Mouse (Mus musculus) embryonic fibroblast, embryonic 13.5 days (primary cell): Measurements from ENCODE around the gene Wdr31. TPM values are rescaled to one million over a fixed set of nuclear protein-coding genes. Genes with fewer than 3 reads are reported as not detected.

Source experiments
- H3K27ac ChIP-seq: 2 replicates; pipeline ENCODE4 v1.5.1; 2012; ENCODE audit warnings: low read length, control low read depth, inconsistent platforms; ENCODE audit not compliant: insufficient read depth
- H3K4me1 ChIP-seq: 2 replicates; pipeline ENCODE4 v1.6.1; 2011; ENCODE audit warnings: low read length; ENCODE audit not compliant: control insufficient read depth, insufficient read depth
- H3K4me3 ChIP-seq: 2 replicates; pipeline ENCODE4 v1.5.1; 2011; ENCODE audit warnings: mild to moderate bottlenecking, control low read depth, low read length; ENCODE audit not compliant: insufficient read depth
- CTCF ChIP-seq: IDR thresholded peaks from 2 replicates; pipeline ENCODE4 v1.5.1; 2011; ENCODE audit warnings: mild to moderate bottlenecking, control low read depth, low read length, moderate library complexity, borderline replicate concordance; ENCODE audit not compliant: insufficient read depth
- POLR2A ChIP-seq: IDR thresholded peaks from 2 replicates; pipeline ENCODE4 v1.6.1; 2011; ENCODE audit warnings: low read depth, mild to moderate bottlenecking, control low read depth, low read length, moderate library complexity
- polyA plus RNA-seq: library from polyadenylated mRNA; stranded (reverse); fragments of >200 nt; gene quantifications from 2 replicates; pipeline ENCODE4 v1.2.4, GENCODE M21; 2011; ENCODE audit warnings: low read depth; ENCODE audit not compliant: missing spikeins, insufficient read length

Gene Wdr31
- polyA plus RNA-seq, 1 experiment: 2.4 TPM

- TF ChIP-seq CTCF (no peak), POLR2A (no peak)
- Histone ChIP-seq H3K4me3 (no peak overlapping the region), H3K4me1 (peaks cover 15% of the 10 kb centered on the region; the same call in 1 of the 2 replicates), H3K27ac (no peak overlapping the region)
These were observed 44.3 kb upstream of the Wdr31 start for GRCm38 (mm10) chr4:62514995-62515394.

- TF ChIP-seq POLR2A (no peak), CTCF (no peak)
- Histone ChIP-seq H3K27ac (no peak overlapping the region), H3K4me1 (peaks cover 15% of the 10 kb centered on the region; the same call in 1 of the 2 replicates), H3K4me3 (no peak overlapping the region)
These were observed 43.4 kb upstream of the Wdr31 start for GRCm38 (mm10) chr4:62513998-62514506.

- Histone ChIP-seq H3K4me3 (no peak overlapping the region), H3K27ac (no peak overlapping the region), H3K4me1 (no peaks in the 10 kb centered on the region)
- TF ChIP-seq CTCF (no peak), POLR2A (no peak)
These were observed 39.2 kb upstream of the Wdr31 start for GRCm38 (mm10) chr4:62509946-62510345.

GRCm38 (mm10) chr4:62508839-62509238 is 38.1 kb upstream of the Wdr31 start:
- Histone ChIP-seq H3K27ac (no peak overlapping the region), H3K4me3 (no peak overlapping the region), H3K4me1 (no peaks in the 10 kb centered on the region)
- TF ChIP-seq POLR2A (no peak), CTCF (no peak)

GRCm38 (mm10) chr4:62506798-62507197 is 36.1 kb upstream of the Wdr31 start:
- Histone ChIP-seq H3K4me3 (no peak overlapping the region), H3K4me1 (no peaks in the 10 kb centered on the region), H3K27ac (no peak overlapping the region)
- TF ChIP-seq CTCF (no peak; the same call in 1 of the 2 replicates), POLR2A (no peak)

- H3K4me3 ChIP-seq: no peak overlapping the region
- H3K27ac ChIP-seq: no peak overlapping the region
- H3K4me1 ChIP-seq: no peaks in the 10 kb centered on the region
- no peak for TF ChIP-seq POLR2A
- no peak for TF ChIP-seq CTCF
These were observed 35.3 kb upstream of the Wdr31 start for GRCm38 (mm10) chr4:62505991-62506390.

GRCm38 (mm10) chr4:62503374-62503970 is 32.8 kb upstream of the Wdr31 start, which contains the start of gene Hdhd3:
Gene Hdhd3 (minus strand): TSS chr4:62503467.
- Histone ChIP-seq H3K4me3 (peak within 1 kb of the TSS; percentile 73), H3K4me1 (no peaks in the 10 kb centered on the region), H3K27ac (no peak within 1 kb of the TSS)
- TF ChIP-seq CTCF: no peak
- no peak for TF ChIP-seq POLR2A

GRCm38 (mm10) chr4:62502969-62503368 is 32.3 kb upstream of the Wdr31 start:
- no peak overlapping the region for H3K27ac ChIP-seq
- no peaks in the 10 kb centered on the region for H3K4me1 ChIP-seq
- H3K4me3 ChIP-seq: no peak overlapping the region
- TF ChIP-seq CTCF: no peak

GRCm38 (mm10) chr4:62501964-62502732 is 31.5 kb upstream of the Wdr31 start:
- TF ChIP-seq CTCF: no peak
- peak; percentile 89 for TF ChIP-seq POLR2A
- no peak overlapping the region for H3K27ac ChIP-seq
- no peaks in the 10 kb centered on the region for H3K4me1 ChIP-seq
- peak overlapping the region; percentile 73 for H3K4me3 ChIP-seq

- TF ChIP-seq CTCF: no peak
- no peak for TF ChIP-seq POLR2A
- Histone ChIP-seq H3K4me1 (no peaks in the 10 kb centered on the region), H3K4me3 (peak overlapping the region; percentile 73), H3K27ac (no peak overlapping the region)
These were observed 30.8 kb upstream of the Wdr31 start for GRCm38 (mm10) chr4:62501534-62501933.
